Mouse (Mus musculus) intestine, embryonic 14.5 days (tissue): ENCODE measurements around the gene Crebrf. TPM values are rescaled to one million over a fixed set of nuclear protein-coding genes. Genes with fewer than 3 reads are reported as not detected.

Experiments used
- ATAC-seq: fragments of 200-750 bp; cut with Nextera tagmentation; replicated peaks from 2 replicates; pipeline ENCODE4 v1.8.0; 2017; ENCODE audit warnings: low read depth, moderate number of reproducible peaks, moderate TSS enrichment, moderate library complexity; ENCODE audit not compliant: low FRiP score, low TSS enrichment
- DNase-seq: peaks from one replicate; pipeline ENCODE4 v3.0.0-alpha.2; 2018; ENCODE audit warnings: low spot score
- H3K27ac ChIP-seq: fragments of 300-500 bp; sonication (generic); 2 replicates; pipeline ENCODE4 v1.5.1; 2014; ENCODE audit warnings: low read depth, mild to moderate bottlenecking, control low read depth
- H3K27me3 ChIP-seq: fragments of 300-500 bp; sonication (generic); replicated peaks from 2 replicates; pipeline ENCODE4 v1.6.1; 2014; ENCODE audit warnings: low read length, control low read depth; ENCODE audit not compliant: control insufficient read depth, insufficient read depth
- H3K36me3 ChIP-seq: fragments of 300-500 bp; sonication (generic); 2 replicates; pipeline ENCODE4 v1.6.1; 2014; ENCODE audit warnings: low read length, control low read depth; ENCODE audit not compliant: control insufficient read depth, insufficient read depth
- H3K4me1 ChIP-seq: fragments of 300-500 bp; sonication (generic); replicated peaks from 2 replicates; pipeline ENCODE4 v1.6.1; 2014; ENCODE audit warnings: low read length, control low read depth, mixed read lengths; ENCODE audit not compliant: control insufficient read depth, insufficient read depth
- H3K4me2 ChIP-seq: fragments of 300-500 bp; sonication (generic); 2 replicates; pipeline ENCODE4 v1.6.1; 2014; ENCODE audit warnings: low read length
- H3K4me3 ChIP-seq: fragments of 300-500 bp; sonication (generic); 2 replicates; pipeline ENCODE4 v1.5.1; 2014; ENCODE audit warnings: low read depth, low read length, control low read depth, mixed read lengths
- H3K9ac ChIP-seq: fragments of 300-500 bp; sonication (generic); 2 replicates; pipeline ENCODE4 v1.6.1; 2014; ENCODE audit warnings: mild to moderate bottlenecking, low read length
- H3K9me3 ChIP-seq: fragments of 300-500 bp; sonication (generic); 2 replicates; pipeline ENCODE4 v1.6.1; 2016; ENCODE audit warnings: low read length, control low read depth; ENCODE audit not compliant: control insufficient read depth
- WGBS: fragments of 180-500 bp; shearing (Covaris S2); extraction: QIAGEN DNeasy Blood & Tissue Kit; methylation state at CpG from one replicate; pipeline ENCODE4 v1.1.7; 2014; 5-methylcytosine and 5-hydroxymethylcytosine counted together
- polyA plus RNA-seq: library from polyadenylated mRNA; unstranded; fragments of >200 nt; fragmentation: Nextera tagmentation; extraction: Ambion mirVana; gene quantifications from 2 replicates; pipeline ENCODE4 v1.2.1, GENCODE M21; 2014

Gene Crebrf
- polyA plus RNA-seq, 1 experiment from 2014 or later, result 8.5 TPM

DNA sequence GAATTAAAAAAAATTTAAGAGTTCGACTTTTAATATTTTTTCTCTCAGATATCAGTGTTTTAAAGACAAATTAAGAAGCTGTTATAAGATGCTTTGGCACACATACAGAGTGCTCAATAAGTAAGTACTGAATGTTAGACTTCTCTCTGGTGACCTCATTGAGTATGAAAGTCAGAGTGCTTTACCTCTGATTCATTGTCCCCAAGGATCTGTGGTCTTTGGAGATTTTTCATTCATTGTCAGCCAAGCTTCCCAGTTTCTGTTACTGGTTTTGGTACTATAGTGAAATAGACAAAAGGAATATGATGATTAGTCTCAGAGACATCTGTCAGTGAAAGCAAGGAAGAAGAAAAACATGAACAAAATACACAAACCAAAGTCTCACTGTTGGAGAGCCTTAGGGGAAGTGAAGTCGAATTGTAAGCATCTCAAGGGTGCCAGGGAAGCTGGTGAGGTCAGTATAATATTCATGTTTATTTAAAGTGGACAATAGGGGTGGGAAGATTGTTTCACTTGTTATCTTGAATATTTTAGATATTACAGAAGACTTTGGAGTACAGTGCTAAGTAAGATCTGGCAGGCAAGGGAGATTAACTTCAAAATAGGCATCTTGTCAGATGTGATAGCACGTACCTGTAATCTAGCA lies 11.8 kb downstream of the Crebrf start:
- no peaks in the 10 kb centered on the region for H3K9me3 ChIP-seq
- H3K27me3 ChIP-seq, result no peaks in the 10 kb centered on the region
- H3K9ac ChIP-seq, result no peak overlapping the region
- no peak for ATAC-seq
- 76% methylated on average over 3 of the region's 3 CpGs for WGBS
- no peak overlapping the region for H3K27ac ChIP-seq
- H3K4me1 ChIP-seq, result no peaks in the 10 kb centered on the region
- no peak overlapping the region for H3K4me3 ChIP-seq
- no peak for DNase-seq
- H3K4me2 ChIP-seq, result no peak overlapping the region
- no peaks in the 10 kb centered on the region for H3K36me3 ChIP-seq

DNA sequence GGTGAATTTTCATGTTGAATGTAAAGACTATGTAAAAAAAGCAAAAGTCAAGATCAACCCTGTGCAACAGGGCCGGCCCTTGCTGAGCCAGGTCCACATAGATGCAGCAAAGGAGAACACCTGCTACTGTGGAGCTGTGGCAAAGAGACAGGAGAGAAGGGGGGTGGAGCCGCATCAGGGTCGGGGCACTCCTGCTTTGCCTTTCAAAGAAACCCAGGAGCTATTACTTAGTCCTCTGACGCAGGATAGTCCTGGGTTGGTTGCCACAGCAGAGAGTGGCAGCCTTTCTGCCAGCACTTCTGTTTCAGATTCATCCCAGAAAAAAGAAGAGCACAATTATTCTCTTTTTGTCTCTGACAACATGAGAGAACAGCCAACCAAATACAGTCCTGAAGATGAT lies 27.1 kb downstream of the Crebrf start:
- H3K4me3 ChIP-seq, result no peak overlapping the region
- no peaks in the 10 kb centered on the region for H3K4me1 ChIP-seq
- DNase-seq, result no peak
- WGBS, result 66% methylated on average over 4 of the region's 4 CpGs
- no peak overlapping the region for H3K27ac ChIP-seq
- no peak for ATAC-seq
- no peak overlapping the region for H3K4me2 ChIP-seq
- H3K27me3 ChIP-seq, result no peaks in the 10 kb centered on the region
- peaks cover 10% of the 10 kb centered on the region; the same call in 1 of the 2 replicates for H3K36me3 ChIP-seq
- no peaks in the 10 kb centered on the region for H3K9me3 ChIP-seq
- no peak overlapping the region for H3K9ac ChIP-seq

DNA sequence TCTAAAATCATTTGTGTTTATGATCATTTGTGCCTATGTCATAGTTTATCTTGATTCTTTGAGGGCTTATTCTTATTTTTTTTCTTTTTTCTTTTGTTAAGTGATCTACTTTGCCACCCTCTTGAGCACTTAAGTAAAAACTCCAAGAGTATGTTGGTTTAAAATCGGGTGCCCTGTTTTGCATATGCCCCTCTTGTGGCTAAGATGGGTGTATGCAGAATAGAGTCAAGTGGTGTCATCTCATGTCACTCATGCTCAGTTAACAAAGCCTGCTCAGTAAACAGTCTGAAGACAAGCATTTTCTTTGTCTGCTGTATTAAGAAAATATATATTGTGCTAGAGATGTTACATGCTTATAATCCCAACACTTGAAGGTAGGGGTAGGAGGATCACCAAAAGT lies 27.8 kb downstream of the Crebrf start:
- DNase-seq, result no peak
- ATAC-seq, result no peak
- no peak overlapping the region for H3K4me3 ChIP-seq
- H3K4me2 ChIP-seq, result no peak overlapping the region
- WGBS, result 67% methylated on average over 1 of the region's 1 CpGs
- no peaks in the 10 kb centered on the region for H3K9me3 ChIP-seq
- no peak overlapping the region for H3K9ac ChIP-seq
- peaks cover 10% of the 10 kb centered on the region; the same call in 1 of the 2 replicates for H3K36me3 ChIP-seq
- H3K4me1 ChIP-seq, result no peaks in the 10 kb centered on the region
- H3K27me3 ChIP-seq, result no peaks in the 10 kb centered on the region
- no peak overlapping the region for H3K27ac ChIP-seq

DNA sequence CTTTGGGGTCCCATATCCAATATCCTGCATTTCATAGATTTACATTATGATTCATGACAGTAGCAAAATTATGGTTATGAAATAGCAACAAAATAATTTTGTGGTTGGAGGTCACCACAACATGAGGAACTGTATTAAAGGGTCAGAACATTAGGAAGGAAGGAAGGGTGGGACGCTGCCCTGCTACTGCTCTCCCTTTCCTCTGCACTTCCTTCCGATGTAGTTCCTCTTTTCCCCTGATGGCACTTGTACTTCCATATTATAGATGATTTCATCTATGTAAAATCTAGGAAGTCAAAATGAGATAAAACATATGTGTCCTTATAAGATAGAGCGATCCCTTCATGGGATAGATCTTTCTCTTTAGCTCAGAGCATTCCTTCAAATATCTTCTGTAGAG lies 34.5 kb downstream of the Crebrf start:
- Histone ChIP-seq H3K27me3 (no peaks in the 10 kb centered on the region), H3K9ac (no peak overlapping the region), H3K9me3 (no peaks in the 10 kb centered on the region), H3K4me2 (no peak overlapping the region), H3K36me3 (no peaks in the 10 kb centered on the region), H3K27ac (no peak overlapping the region), H3K4me1 (no peaks in the 10 kb centered on the region), H3K4me3 (no peak overlapping the region)
- ATAC-seq (no peak), DNase-seq (no peak)
- 83% methylated on average over 3 of the region's 3 CpGs for WGBS

DNA sequence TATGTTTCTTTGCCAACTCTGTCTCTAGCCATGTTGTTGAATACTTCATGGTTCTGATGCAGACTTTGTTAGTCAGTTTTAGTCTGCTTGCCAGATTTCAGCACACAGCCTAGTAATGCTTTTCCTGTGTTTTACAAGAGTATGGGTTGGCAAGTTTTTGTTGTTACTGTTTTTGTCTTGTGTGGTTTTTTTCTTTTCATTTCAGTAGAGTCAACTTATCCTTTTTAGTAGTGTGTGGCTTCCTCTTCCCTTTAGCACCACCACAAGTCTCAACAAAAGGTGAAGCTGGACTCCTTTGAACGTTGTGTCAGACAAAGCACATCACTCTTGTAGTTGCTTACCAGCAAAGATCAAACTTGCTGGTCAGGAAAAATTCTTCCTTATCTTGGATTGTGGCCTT lies 36.8 kb downstream of the Crebrf start:
- H3K9me3 ChIP-seq, result no peaks in the 10 kb centered on the region
- H3K36me3 ChIP-seq, result no peaks in the 10 kb centered on the region
- DNase-seq, result no peak
- no peak for ATAC-seq
- no peak overlapping the region for H3K27ac ChIP-seq
- WGBS, result 78% methylated on average over 1 of the region's 1 CpGs
- H3K4me2 ChIP-seq, result no peak overlapping the region
- no peaks in the 10 kb centered on the region for H3K4me1 ChIP-seq
- H3K4me3 ChIP-seq, result no peak overlapping the region
- no peak overlapping the region for H3K9ac ChIP-seq
- H3K27me3 ChIP-seq, result no peaks in the 10 kb centered on the region

- H3K4me1 ChIP-seq, result no peaks in the 10 kb centered on the region
- H3K27me3 ChIP-seq, result no peaks in the 10 kb centered on the region
- ATAC-seq (no peak), DNase-seq (no peak)
- H3K36me3 ChIP-seq, result no peaks in the 10 kb centered on the region
- H3K27ac ChIP-seq, result no peak overlapping the region
- 85% methylated on average over 2 of the region's 2 CpGs for WGBS
- no peaks in the 10 kb centered on the region for H3K9me3 ChIP-seq
- H3K4me2 ChIP-seq, result no peak overlapping the region
- no peak overlapping the region for H3K9ac ChIP-seq
- H3K4me3 ChIP-seq, result no peak overlapping the region
Measured at GRCm38 (mm10) chr17:26753476-26753875, 38.0 kb downstream of the Crebrf start.

DNA sequence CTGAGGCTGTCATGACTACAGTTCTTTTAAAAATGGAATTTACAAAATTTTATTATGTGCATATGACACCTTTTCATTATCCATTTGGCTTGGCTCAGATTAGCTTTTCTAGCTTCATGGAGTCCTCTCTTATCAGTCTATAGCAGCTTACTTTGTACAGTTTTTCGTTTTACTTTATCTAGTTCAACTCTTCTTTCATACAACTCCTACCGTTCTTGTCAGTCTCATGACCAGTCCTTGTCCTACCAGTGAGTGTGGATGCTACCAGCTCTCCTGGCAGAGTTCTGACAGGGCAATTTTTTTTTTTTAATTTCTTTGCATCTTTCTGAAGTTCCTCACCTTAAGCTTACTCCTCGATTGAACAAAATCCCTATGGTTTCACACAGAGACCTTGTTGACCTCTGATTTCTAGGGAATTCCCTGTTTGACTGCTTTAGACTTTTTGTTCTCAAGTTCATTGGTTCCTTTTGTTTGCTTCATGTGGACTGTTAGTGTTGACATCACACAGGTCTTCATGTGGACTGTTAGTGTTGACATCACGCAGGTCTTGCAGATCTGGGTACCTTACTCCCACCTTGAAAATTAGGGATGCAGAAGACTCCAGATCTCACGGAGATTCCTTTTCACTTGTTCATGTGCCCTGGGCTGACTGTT lies 51.8 kb downstream of the Crebrf start:
- DNase-seq (no peak), ATAC-seq (no peak)
- WGBS, result 83% methylated on average over 5 of the region's 5 CpGs
- no peaks in the 10 kb centered on the region for H3K4me1 ChIP-seq
- H3K9ac ChIP-seq, result no peak overlapping the region
- no peaks in the 10 kb centered on the region for H3K9me3 ChIP-seq
- no peak overlapping the region for H3K27ac ChIP-seq
- H3K4me3 ChIP-seq, result no peak overlapping the region
- peaks cover 24% of the 10 kb centered on the region; the same call in 1 of the 2 replicates for H3K36me3 ChIP-seq
- H3K27me3 ChIP-seq, result no peaks in the 10 kb centered on the region
- no peak overlapping the region for H3K4me2 ChIP-seq

GRCm38 (mm10) chr17:26767754-26768124 lies 52.3 kb downstream of the Crebrf start:
- ATAC-seq (no peak), DNase-seq (no peak)
- H3K27ac ChIP-seq, result no peak overlapping the region
- no peaks in the 10 kb centered on the region for H3K9me3 ChIP-seq
- H3K9ac ChIP-seq, result no peak overlapping the region
- H3K4me2 ChIP-seq, result no peak overlapping the region
- peaks cover 24% of the 10 kb centered on the region; the same call in 1 of the 2 replicates for H3K36me3 ChIP-seq
- 72% methylated on average over 2 of the region's 2 CpGs for WGBS
- H3K4me3 ChIP-seq, result no peak overlapping the region
- H3K4me1 ChIP-seq, result no peaks in the 10 kb centered on the region
- no peaks in the 10 kb centered on the region for H3K27me3 ChIP-seq

GRCm38 (mm10) chr17:26776211-26776610 lies 60.8 kb downstream of the Crebrf start:
- Histone ChIP-seq H3K27ac (no peak overlapping the region), H3K4me1 (no peaks in the 10 kb centered on the region; the same call in 1 of the 2 replicates), H3K9me3 (no peaks in the 10 kb centered on the region), H3K4me2 (no peak overlapping the region), H3K9ac (no peak overlapping the region), H3K4me3 (no peak overlapping the region), H3K36me3 (peaks cover 8% of the 10 kb centered on the region; the same call in 1 of the 2 replicates), H3K27me3 (no peaks in the 10 kb centered on the region)
- no peak for DNase-seq
- 72% methylated on average over 10 of the region's 10 CpGs for WGBS
- no peak for ATAC-seq
